Mouse (Mus musculus) midbrain, embryonic 11.5 days (tissue): ENCODE results near the gene Trp53bp1. TPM values are rescaled to one million over a fixed set of nuclear protein-coding genes. Genes with fewer than 3 reads are reported as not detected.

Experiments used
- polyA plus RNA-seq: library from polyadenylated mRNA; unstranded; fragments of >200 nt; fragmentation: Nextera tagmentation; extraction: Ambion mirVana; gene quantifications from 2 replicates; pipeline ENCODE4 v1.2.1, GENCODE M21; 2014

Gene Trp53bp1
- polyA plus RNA-seq, 1 experiment from 2014 or later = 132 TPM

Other genes starting within 250 kb of the Trp53bp1 start
- gene Epb42, start 234.3 kb downstream of the Trp53bp1 start, polyA plus RNA-seq = 5.5 and 7.0 TPM in 2 replicates
- gene Tgm5, start 185.6 kb downstream of the Trp53bp1 start, polyA plus RNA-seq = not detected in 2 replicates
- gene Tgm7, start 161.6 kb downstream of the Trp53bp1 start, polyA plus RNA-seq = not detected in 2 replicates
- 35.4 and 35.7 TPM in 2 replicates for gene Adal, start 131.0 kb downstream of the Trp53bp1 start, polyA plus RNA-seq
- gene Lcmt2, start 130.8 kb downstream of the Trp53bp1 start, polyA plus RNA-seq = 20.6 and 21.0 TPM in 2 replicates
- gene Tubgcp4, start 100.8 kb downstream of the Trp53bp1 start, polyA plus RNA-seq = 67.8 and 69.3 TPM in 2 replicates
- gene Zscan29, start 100.3 kb downstream of the Trp53bp1 start, polyA plus RNA-seq = 13.8 and 16.3 TPM in 2 replicates
- 11.2 and 14.3 TPM in 2 replicates for gene Map1a, start 18.2 kb upstream of the Trp53bp1 start, polyA plus RNA-seq
- gene Ppip5k1, start 84.0 kb upstream of the Trp53bp1 start, polyA plus RNA-seq = 10.3 and 11.2 TPM in 2 replicates
- gene Ckmt1, start 86.3 kb upstream of the Trp53bp1 start, polyA plus RNA-seq = 3.8 and 4.1 TPM in 2 replicates
- not detected in 2 replicates for gene Strc, start 115.8 kb upstream of the Trp53bp1 start, polyA plus RNA-seq
- gene Pdia3, start 142.4 kb upstream of the Trp53bp1 start, polyA plus RNA-seq = 505 and 510 TPM in 2 replicates
- 1.6 and 2.0 TPM in 2 replicates for gene Catsper2, start 142.4 kb upstream of the Trp53bp1 start, polyA plus RNA-seq
- gene Ell3, start 172.9 kb upstream of the Trp53bp1 start, polyA plus RNA-seq = 2.2 and 2.5 TPM in 2 replicates
- 467 and 471 TPM in 2 replicates for gene Serf2, start 177.8 kb upstream of the Trp53bp1 start, polyA plus RNA-seq
- gene Hypk, start 181.9 kb upstream of the Trp53bp1 start, polyA plus RNA-seq = 118 and 128 TPM in 2 replicates
- 0.48 and 0.77 TPM in 2 replicates for gene Serinc4, start 185.4 kb upstream of the Trp53bp1 start, polyA plus RNA-seq
- gene Mfap1b, start 202.7 kb upstream of the Trp53bp1 start, polyA plus RNA-seq = 69.1 and 76.0 TPM in 2 replicates
- 27.0 and 27.9 TPM in 2 replicates for gene Mfap1a, start 235.3 kb upstream of the Trp53bp1 start, polyA plus RNA-seq
- gene Wdr76, start 235.3 kb upstream of the Trp53bp1 start, polyA plus RNA-seq = 13.4 and 14.6 TPM in 2 replicates